In genomic region chr16:35183161-35183560, GRCm38 (mm10) we compare ENCODE assay signal across 12 mouse cellular contexts. TPM values are rescaled to one million over a fixed set of nuclear protein-coding genes. Genes with fewer than 3 reads are reported as not detected.
A peak's percentile ranks its signal among the peaks of the same experiment; 100 is the strongest.
DNase-seq lines count a peak whose midpoint lies in the region; ATAC-seq lines count a peak whose summit lies in the region.
"Had no signal": no experiment of that assay in that cellular context is flagged by ENCODE, and none has a peak within 500 bp of the region (broad histone marks: within the 10 kb centered on the region; RNA-seq: fewer than 3 reads in every experiment).

No protein-coding gene starts in this region.

- no peaks in the 10 kb centered on the region for H3K27me3 ChIP-seq in embryonic facial prominence, embryonic 10.5 days (replicated peaks; ENCODE audit: low read depth, poor library complexity, severe bottlenecking)
- H3K27me3 ChIP-seq: forebrain, embryonic 13.5 days had no signal

- no peak for DNase-seq in frontal cortex, postnatal 10 days (ENCODE audit: low spot score in 2 of 2)
- peak; percentile 31 for DNase-seq in right cerebral cortex, postnatal 14 days
- DNase-seq in right cerebral cortex, adult 2 months (ENCODE audit: low spot score in 2 of 2) = no peak
- DNase-seq in heart, adult 8-10 months (ENCODE audit: low spot score) = peak; percentile 57
- DNase-seq in embryonic facial prominence, embryonic 10.5 days (ENCODE audit: low spot score) = no peak
- DNase-seq: kidney, adult 18-20 months; lung, embryonic 14.5 days; thymus, postnatal 25 days had no signal

- H3K36me3 ChIP-seq in embryonic facial prominence, embryonic 10.5 days (replicated peaks) = no peaks in the 10 kb centered on the region

- WGBS in embryonic facial prominence, embryonic 10.5 days = 76% methylated on average over 11 of the region's 11 CpGs

- no peak overlapping the region for H3K4me3 ChIP-seq in embryonic facial prominence, embryonic 10.5 days
- H3K4me3 ChIP-seq: forebrain, embryonic 13.5 days had no signal

- H3K4me1 ChIP-seq in embryonic facial prominence, embryonic 10.5 days = peaks cover 16% of the 10 kb centered on the region

- ATAC-seq in frontal cortex, adult (ENCODE audit: low TSS enrichment) = peak; percentile 38
- ATAC-seq in granulocyte monocyte progenitor cell, adult 5-6 weeks (replicated peaks; ENCODE audit: poor library complexity, severe bottlenecking) = no peak
- ATAC-seq: forebrain, embryonic 13.5 days had no signal

- no peaks in the 10 kb centered on the region for H3K9me3 ChIP-seq in embryonic facial prominence, embryonic 10.5 days
- H3K9me3 ChIP-seq: forebrain, embryonic 13.5 days had no signal

- H3K27ac ChIP-seq in embryonic facial prominence, embryonic 10.5 days (replicated peaks) = no peak overlapping the region
- H3K27ac ChIP-seq: forebrain, embryonic 13.5 days had no signal

RNA-seq across cellular contexts. Expression of gene Adcy5, which starts 28.5 kb away (rescaled TPM):
- total RNA-seq in heart, adult 8-10 months (2022) = 10 to 100 TPM; 51.4 to 56.2 (median 54.6) TPM
- polyA plus RNA-seq in embryonic facial prominence, embryonic 10.5 days (2016; fragmentation: Nextera tagmentation; extraction: Ambion mirVana) = 0.48 and 0.70 TPM in 2 replicates
- total RNA-seq in granulocyte monocyte progenitor cell, adult 5-6 weeks (2014; fragmentation: Nextera tagmentation) = not detected in 2 replicates
- total RNA-seq in granulocyte monocyte progenitor cell, adult 5-6 weeks (2017) = not detected in 2 replicates
- total RNA-seq: monocyte, adult 5-6 weeks had no signal

Comparison
In these comparisons a context has a peak if more than half of its experiments do, and no peak if none do; other contexts are left out.
1. DNase-seq: peak in right cerebral cortex, postnatal 14 days (single experiment) and heart, adult 8-10 months (single experiment); none in frontal cortex, postnatal 10 days (0 of 2), right cerebral cortex, adult 2 months (0 of 2) and embryonic facial prominence, embryonic 10.5 days (single experiment).
2. RNA of gene Adcy5, which starts 28.5 kb away (total RNA-seq): 51.4 to 56.2 TPM in heart, adult 8-10 months; not detected in granulocyte monocyte progenitor cell, adult 5-6 weeks; every median in the first group is over 10 times any median in the second.